Mouse (Mus musculus): ENCODE measurements around the gene Pla2g2c.
A peak's percentile ranks its signal among the peaks of the same experiment; 100 is the strongest.

Gene Pla2g2c

DNA sequence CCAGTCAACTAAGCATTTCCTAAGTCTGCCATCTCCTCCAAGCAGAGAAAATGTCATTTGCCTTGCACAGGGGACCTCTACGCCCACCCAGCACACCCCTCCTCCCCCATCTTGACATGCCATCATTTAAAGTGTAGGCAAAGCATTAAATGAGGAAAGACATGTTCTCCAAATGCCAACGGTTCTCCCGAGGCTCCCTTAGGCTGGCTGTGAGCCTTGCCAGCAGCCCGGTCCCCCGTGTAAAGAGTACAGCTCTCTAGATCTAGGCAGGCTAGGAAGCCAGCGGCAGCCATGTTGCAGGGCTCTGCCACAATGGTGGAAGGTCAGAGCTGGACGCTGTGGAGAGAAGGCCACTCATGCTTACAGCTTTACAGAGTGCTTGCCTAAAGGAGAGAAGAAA, 14.6 kb upstream of the Pla2g2c start:
- DNase-seq: no peak

DNA sequence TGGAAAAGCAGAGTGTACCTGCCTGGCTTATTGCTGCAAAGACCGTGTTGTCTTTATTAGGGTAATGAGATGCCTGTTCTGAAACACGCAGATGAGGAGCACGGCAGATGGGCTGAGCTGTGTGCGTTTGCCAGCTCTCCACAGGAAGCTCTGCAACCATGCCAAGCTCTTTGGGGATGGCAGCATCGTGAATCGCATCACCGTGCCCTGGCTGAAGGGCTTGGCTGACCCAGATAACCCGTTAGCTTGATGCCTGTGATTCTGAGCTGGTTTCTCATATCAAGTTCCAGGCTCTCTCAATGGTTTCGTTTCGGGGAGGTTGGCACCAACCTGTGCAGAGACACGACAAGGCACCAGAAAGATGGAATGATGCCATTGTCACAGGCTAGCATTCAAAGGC, 14.0 kb upstream of the Pla2g2c start:
- no peak for DNase-seq

DNA sequence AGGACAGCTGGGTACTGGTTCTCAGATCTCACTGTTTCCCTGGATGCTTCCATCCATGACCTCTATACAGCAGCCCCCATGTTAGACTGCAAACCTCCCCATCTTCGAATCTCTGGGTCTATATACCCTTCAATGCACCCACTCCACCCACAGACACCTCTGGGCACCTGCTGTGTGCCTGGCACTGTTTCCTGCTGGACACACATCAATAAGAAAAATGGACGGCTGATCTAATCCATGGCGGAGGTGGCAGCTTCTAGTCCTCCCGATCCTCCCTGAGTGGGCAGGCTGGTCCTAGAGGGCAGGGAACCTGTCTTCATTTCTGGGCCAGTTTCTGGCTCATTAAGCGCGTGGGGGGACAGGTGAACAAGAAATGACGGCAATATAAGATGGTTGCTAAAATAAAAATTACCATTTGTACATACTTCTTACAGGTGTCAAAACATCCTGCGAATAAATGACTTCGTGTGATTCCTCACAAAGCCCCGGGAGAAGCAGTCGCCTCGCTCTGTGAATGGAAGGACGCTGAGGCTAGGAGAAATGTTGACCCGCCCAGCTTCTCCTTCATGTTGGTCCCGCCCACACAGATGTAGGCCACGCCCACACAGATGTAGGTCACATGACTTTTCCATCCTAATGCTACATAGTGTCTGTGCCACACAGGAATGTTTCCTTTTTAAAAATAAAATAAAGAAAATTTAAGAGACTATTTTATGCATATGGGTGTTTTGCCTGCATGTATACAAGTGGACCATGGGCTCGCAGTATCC, 13.4 kb upstream of the Pla2g2c start:
- DNase-seq: no peak

DNA sequence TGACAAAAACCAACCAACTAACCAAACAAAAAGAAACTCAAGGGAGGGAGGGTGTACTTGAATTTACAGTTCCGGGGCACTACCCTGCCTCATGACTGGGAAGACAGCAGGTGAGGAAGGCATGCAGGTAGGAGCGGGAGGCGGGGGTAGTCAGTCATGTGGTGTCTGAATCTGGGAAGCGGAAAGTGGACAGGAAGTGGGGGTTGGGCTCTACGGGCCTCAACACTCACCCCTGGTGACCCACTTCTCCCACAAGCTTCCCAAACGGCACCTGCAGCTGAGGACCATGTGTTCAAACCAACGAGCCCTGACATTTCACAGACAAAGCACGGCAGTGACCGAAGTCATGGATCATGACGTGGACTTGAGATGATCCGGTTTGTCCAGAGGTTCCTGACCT, 12.5 kb upstream of the Pla2g2c start:
- DNase-seq: no peak

DNA sequence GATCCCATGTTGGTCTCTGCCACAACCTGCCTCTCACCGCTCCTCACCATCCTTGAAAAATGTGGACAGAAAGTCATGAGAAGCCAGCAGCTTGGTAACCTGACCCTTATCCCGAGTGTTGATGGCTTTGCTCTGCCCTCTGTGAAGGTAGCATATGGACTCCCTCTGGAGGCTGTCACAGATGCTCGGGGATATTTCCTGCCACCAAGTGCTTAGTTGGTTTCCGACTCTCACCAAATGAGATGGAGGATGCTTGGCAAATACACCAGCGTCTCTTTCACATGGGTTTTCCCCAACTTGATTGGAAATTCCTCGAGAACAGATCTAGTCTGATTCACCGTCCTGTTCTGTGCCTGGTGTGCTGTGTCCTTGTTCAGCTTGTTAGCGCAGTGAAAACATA, 12.0 kb upstream of the Pla2g2c start:
- DNase-seq: no peak

DNA sequence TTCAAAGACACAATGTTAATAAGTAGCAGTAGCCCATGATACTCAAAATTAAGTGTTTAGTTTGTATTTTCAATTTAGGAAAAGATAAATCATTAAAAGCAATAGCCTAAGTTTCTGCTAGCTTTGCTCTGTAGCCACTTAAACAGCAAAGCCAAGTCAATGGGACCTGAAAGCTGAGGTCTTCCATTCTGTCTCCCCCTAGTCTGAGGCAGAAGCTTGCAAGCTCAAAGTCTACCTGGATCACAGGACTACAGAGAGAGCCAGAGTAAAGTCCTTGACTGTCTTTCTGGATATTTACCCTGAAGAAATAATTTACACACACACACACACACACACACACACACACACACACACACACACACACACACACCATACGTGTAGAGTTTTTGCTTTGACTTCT, 10.4 kb upstream of the Pla2g2c start:
- no peak for DNase-seq

DNA sequence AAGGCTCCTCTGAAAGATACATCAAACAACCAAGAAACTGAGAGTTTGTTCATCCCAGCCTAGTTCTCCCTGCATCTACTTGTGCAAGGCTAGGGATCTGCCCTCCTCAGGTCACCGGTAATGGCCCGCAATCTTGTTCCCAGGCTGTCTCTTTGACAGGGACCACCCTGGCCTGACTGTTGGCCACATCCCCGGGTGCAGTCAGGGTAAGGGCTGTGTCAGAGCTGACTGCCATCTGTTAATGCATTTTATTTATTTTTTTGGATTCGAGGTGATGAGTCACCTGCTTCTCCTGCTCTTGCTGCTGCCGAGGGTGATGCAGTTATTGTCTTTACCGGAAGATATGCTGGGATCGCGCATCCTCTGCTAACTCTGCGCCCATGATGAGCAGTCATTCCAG, 7.9 kb upstream of the Pla2g2c start:
- DNase-seq: no peak

DNA sequence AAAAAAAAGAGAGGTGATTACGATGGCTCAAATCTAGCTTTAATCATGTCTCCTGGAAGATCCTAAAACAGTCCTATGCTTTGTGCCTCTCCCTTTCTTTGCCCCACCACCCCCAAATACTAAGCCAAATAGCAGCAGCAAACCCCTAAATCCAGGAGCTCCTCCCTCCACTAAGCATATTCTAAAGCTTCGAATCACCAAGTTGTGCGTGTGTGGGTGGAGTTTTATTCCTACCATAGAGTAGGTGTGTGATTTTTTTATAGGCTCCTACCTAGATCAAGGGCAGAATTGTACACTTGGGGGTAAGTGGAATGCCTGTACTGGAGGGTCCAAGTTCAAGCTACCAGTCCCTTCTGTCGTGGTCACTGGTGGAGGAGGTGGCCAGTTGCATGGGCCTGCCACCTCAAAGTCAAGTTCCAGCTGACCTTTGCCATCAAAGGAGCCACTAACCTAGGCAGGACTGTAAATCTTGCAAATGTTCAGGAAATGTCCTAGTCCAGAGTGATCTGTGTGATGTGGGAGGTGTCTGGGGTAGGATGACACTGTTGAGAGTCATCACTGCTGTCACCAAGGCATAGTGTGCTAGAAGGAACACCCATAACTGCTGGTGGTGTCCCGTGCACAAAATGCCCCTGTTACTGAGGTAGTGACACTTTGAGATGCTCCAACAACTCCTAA, 5.9 kb upstream of the Pla2g2c start:
- no peak for DNase-seq

DNA sequence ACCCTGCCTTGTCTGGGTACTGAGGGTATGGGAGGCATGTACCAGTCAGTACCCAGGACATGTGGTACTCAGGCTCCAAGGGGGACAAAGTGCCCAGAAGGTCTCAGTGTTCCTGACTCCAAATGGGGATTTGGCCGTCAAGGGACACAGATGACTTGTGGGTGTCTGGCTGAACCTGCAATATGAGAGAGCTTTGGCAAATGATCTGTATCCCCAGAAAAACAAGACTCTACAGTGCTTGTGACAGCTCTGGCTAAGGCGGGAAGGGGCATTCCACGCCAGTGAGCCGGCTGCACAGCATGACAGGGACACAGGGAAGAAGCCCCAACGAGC, 5.4 kb upstream of the Pla2g2c start:
- no peak for DNase-seq

DNA sequence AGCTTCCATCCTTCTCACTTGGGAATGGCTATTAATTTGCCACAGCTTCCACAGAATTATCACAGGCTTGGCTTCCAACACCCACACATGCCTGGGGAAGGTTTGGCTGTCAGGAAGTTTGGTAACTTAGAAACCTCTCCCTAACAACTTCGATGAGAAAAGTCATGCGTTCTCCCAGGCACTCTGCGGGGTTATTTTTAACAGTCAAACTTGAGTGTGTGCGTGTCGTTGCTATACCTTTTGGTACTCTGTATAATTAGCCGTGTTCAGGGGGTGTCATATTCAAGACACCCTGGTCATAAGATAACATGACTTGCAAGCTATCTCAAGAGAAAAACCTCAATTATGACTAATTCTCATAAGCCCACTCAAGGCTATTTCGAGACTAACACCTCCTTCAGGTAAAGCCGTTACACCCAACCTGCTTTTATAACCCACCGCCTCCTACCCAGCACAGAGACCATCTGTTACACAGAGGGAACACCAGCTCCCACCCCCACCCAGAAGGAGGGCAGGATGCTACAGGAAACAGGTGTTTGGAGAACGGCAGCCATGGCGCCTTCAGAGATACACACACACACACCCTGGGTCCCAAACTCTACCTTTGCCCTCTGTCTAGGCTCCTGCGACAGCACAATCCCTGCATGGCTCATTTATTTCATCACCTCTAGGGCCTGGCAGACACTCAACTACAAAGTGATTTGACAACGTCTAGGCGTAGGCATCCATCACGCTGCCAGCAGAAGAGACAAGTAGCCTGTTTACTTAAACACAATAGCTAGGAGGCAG, 905 bp upstream of the Pla2g2c start:
- DNase-seq: no peak

DNA sequence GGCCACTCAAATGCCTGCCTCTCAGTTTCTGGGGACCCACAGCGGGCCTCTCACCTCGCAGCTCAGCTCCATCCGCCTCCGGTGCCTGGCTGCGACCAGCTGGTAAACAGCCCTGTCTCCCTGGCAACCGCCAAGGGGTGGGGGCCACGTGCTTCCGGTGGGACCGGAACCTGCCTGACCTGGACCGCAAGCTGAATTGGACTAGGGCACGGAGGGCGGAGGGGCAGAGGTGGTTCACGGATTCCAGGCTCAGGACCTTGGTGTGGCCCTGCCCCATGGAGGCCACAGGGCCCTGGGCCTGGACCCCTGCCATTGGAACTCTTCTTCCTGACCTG, 502 bp downstream of the Pla2g2c start:
- peak; percentile 74 to 84 for DNase-seq

DNA sequence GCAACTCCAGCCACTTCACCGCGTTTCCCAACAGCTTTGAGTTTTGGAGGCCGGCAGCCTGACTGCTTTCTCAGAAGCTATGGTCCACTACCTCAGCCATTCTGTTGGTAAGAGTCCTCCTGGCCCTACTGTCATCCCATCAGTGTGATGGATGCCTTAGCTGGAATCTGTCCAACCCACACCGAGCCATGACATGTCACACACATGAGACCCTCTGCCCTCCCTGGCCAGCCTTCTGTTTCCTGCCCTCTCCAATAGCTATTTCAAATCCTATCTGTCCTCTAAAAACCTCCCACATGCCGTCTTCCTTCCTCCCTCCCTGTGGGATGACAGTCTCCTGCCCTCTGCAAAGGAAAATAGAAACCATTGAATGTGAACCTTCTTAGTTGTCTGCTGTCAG, 1.2 kb downstream of the Pla2g2c start:
- DNase-seq: no peak

DNA sequence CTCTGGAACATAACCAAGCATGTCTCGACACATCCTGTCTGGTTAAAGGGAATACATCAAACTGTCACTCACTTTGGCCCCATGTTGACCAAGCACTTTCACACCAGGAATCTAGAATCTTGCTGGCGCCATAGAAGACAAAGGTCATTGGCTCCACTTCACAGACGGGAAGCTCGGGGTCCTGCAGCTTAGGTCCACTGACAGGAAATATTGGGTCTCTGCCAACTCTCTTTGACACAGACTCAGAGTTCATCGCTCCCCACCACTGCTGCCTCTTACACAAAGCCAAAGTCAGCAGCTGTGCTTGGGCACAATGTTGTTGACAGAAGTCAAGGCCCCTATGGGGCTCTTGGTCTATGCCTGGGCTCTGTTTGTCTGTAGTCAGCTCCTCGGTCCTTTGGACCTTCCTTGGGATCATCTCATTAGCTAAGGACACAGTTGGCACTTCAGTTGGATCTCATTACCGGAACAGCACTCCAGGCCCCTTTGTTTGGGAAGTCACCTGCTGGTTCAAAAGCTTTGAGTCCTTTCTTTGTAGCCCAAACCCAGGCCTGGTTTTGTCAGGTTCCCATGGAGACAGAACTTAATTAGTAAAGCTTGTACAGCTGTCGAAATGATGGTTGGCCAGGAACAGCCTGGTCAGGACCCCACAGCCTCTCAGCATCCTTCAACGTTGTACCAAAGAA, 4.6 kb downstream of the Pla2g2c start:
- peak; percentile 41 to 76 for DNase-seq

DNA sequence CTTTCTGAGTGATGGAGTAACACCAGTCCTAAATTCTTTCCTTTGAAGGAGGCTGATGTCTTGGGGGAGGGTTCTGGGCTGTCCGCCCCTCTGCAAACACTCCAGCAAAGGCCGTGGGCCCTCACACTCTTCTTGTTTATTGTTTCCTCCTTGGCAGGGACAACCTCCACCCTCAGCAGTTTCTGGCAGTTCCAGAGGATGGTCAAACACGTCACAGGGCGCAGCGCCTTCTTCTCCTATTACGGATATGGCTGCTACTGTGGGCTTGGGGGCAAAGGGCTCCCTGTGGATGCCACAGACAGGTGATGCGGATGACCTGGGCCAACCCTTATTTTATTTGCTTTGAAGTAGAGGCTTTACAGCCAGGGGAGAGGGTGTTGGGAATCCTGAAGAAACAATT, 9.5 kb downstream of the Pla2g2c start:
- DNase-seq: peak in 1 of 2 experiments; percentile 49

DNA sequence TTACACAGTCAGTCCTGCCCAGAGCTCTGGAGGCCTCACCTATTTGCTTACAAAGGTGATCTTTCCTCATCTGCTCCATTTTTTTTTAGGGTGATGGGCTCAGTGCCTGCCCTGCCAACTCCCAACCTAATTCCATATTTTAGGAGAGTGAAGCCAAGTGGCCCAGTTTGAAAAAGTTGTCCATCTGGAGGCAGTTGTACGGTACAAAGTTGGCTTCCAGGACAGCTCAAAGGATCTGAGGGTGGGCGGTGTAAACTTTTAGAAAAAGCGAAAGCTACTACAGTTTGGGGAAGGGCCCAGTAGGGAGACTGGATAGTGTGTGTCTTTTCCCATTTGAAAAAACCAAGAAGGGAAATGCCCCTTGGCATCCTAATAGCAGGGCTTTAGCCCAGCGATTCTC, 10.3 kb downstream of the Pla2g2c start:
- DNase-seq: no peak

DNA sequence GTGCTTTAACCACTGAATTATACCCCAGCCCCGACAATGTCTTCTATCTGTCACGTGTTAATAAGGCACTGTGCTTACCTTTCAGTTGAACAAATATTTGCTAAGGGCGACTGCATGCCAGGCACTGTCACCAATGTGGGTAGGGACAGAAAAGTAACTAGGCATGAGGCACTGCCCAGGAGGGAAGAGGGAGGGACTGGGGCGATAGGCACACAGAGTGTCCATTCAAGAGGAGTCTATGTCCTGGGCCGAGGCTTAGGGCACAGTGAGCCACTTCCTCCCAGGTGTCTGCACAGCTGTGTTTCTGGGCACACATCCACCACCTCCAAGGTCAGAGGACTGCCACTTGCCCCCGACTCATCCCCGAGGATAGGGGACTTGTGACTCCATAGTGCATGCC, 12.4 kb downstream of the Pla2g2c start, which contains the start of gene Ubxn10:
TSS of gene Ubxn10 (minus strand) at position 137 of the 400 bp plus-strand sequence.
- DNase-seq: peak; percentile 35 to 63

DNA sequence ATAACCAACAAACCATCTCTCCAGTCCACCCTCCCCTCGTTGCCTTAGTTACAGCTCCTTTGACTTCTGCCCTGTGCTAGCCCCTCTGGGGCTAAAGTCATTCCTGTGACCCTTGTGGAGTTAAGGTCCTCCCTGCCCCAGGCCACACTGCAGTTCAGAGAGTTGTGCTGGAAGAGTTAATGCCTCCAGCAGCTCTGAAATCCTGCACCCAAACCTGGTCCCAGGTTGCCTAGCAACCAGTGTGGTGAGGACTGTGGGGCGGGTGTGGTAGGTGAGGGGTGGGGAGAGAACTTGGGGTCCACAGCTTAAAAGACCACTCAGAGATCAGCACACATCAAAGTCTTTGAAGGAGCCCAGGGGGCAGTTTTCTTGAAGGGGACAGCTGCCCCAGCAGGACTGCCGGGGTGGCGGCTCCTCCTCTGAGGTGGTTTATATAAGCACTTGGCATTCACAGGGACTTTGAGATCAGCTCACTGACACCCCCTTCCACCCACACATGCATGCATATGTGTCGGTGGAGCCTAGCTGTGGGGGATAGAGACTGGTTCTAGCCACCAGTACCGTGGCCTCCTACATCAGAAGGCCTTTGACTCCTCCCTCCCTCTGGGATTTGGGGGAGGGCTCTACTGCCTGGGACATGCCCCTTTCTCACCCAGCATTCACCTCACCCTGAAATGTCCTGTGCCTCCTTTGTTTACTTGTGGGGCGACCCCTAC, 14.7 kb downstream of the Pla2g2c start:
- no peak for DNase-seq

DNA sequence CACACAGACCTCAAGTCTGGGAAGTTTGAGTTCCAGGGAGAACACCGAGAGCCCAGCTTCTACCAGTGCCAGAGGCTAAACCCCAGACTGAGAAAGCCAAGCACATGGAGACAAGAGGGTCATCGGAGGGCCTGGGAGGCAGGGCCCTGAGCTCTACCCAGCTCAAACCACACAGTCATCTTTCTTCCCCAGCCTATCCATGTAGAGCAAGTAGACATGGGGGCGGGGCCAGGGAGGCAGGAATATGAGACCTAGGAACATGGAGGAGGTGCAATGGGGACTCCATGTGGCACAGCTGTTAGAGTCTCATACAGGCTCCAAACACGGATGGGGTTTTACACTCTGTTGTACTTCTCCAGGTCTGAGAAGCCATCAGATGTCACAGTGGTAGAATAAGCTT, 21.3 kb downstream of the Pla2g2c start:
- peak in 1 of 2 experiments; percentile 47 for DNase-seq

DNA sequence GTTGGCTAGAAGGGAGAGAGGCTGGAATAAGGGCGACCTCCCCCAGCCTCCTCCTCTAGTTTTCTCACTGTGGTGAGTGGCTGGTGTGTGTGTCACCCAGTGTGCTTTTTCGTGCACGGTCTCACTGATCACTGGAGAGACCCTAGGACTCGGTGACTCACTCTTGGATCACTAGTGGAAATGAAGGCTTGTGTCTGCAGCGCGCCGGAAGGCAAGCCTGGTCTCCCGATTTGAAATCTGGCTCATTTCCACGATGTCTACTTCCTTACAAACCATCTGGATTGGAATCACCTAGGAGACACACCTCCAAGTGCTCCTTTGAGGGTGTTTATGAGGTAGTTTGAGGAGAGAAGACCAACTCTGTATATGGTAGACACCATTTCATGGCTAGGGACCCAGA, 22.3 kb downstream of the Pla2g2c start:
- no peak for DNase-seq

DNA sequence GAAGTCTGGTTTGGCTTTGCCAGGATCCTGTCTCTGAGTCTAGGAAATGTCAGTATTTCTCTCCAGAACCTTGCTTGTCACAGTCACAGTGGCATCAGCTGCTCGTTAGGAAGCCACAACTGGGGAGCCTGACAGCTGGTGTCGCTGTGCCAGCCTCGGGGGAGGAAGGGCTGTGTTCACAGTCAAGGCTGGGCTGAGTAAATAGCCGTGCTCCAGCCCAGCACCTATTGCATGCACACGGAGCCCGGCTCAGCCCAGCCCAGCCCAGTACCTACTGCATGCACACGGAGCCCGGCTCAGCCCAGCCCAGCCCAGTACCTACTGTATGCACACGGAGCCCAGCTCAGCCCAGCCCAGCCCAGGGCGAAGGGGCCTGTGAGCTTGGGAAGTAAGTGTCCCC, 23.3 kb downstream of the Pla2g2c start:
- peak in 1 of 2 experiments; percentile 39 for DNase-seq

DNA sequence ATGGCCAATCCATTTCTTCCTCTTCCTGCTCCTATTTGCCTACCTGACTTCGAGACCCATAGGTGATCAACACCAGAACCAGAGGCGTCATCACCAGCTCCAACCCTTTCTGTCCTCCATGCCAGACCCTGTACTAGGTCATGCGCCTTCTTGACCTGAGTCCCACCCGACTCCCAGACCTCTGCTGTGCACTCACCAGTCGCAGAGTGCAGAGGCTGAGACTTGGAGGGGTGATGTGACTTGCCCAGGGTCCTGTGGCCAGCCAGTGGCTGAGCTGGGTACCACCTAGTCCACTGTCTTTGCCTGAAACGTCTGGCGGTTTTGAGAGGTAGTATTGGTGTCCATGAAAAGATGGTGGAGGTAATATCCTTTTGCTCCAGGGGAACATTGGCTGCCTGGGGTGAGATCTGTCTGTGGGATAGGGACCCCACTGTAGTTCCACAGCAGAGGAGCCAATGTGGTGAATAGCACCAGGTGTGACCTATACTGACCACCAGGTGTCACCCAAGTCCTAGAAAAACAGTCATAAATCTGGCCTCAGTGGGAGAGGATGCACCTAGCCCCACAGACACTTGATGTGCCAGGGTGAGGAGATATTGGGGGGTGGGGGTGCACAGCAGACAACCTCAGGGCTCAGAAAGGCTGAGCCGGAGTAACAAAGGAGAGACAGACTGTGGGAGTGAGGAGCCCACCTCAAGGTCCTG, 23.9 kb downstream of the Pla2g2c start:
- DNase-seq: peak in 1 of 2 experiments; percentile 48

DNA sequence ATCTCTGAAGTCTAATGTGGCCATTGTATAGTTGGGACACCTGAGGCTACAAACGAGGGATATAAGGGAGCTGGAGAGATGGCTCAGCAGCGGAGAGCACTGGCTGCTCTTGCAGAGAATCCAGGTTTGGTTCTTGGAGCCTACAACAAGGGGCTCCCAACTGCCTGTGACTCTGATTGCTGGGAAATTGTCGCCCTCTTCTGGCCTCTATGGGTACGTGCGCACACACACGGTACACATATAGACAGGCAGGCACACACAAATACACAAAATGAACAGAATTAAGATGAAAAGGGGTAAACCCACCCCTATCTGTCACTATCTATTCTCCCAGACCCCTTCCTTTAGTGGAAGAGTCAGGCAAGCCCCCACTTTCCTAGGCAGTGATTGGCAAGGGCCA, 28.0 kb downstream of the Pla2g2c start:
- no peak for DNase-seq
